Mouse (Mus musculus): ENCODE data around the gene Fah. TPM values are rescaled to one million over a fixed set of nuclear protein-coding genes. Genes with fewer than 3 reads are reported as not detected.

Fah gene
- polyA plus RNA-seq, 1 experiment from 2014 or later, result 12.5 TPM

- H3K4me2 ChIP-seq (replicated peaks; ENCODE audit: low read depth), result no peak overlapping the region
- ATAC-seq (ENCODE audit: low FRiP score, low TSS enrichment) (no peak), DNase-seq (ENCODE audit: low spot score) (no peak)
- H3K36me3 ChIP-seq (ENCODE audit: control insufficient read depth, insufficient read depth, low read length), result no peaks in the 10 kb centered on the region
- no peak overlapping the region for H3K27ac ChIP-seq (replicated peaks)
- 50% methylated on average over 3 of the region's 3 CpGs for WGBS
- no peaks in the 10 kb centered on the region for H3K9me3 ChIP-seq (ENCODE audit: control insufficient read depth, low read length)
- H3K4me3 ChIP-seq (ENCODE audit: low read depth, low read length), result no peak overlapping the region
- no peak overlapping the region for H3K9ac ChIP-seq (ENCODE audit: low read length)
- H3K27me3 ChIP-seq (ENCODE audit: control insufficient read depth, insufficient read depth, low read length), result no peaks in the 10 kb centered on the region
- no peak for TF ChIP-seq CTCF (IDR thresholded peaks at IDR 0.05; ENCODE audit: low read depth)
- no peak for TF ChIP-seq EP300 (optimal IDR thresholded peaks at IDR 0.05)
- H3K4me1 ChIP-seq (replicated peaks; ENCODE audit: control insufficient read depth, insufficient read depth), result no peaks in the 10 kb centered on the region
These were observed 51.2 kb downstream of the Fah start for GRCm38 (mm10) chr7:84555294-84555693.

GRCm38 (mm10) chr7:84551472-84551871 lies 55.0 kb downstream of the Fah start:
- Histone ChIP-seq H3K4me2 (replicated peaks; ENCODE audit: low read depth) (no peak overlapping the region), H3K27me3 (ENCODE audit: control insufficient read depth, insufficient read depth, low read length) (no peaks in the 10 kb centered on the region), H3K36me3 (ENCODE audit: control insufficient read depth, insufficient read depth, low read length) (no peaks in the 10 kb centered on the region), H3K27ac (replicated peaks) (no peak overlapping the region), H3K9ac (ENCODE audit: low read length) (no peak overlapping the region), H3K9me3 (ENCODE audit: control insufficient read depth, low read length) (no peaks in the 10 kb centered on the region), H3K4me3 (ENCODE audit: low read depth, low read length) (no peak overlapping the region), H3K4me1 (replicated peaks; ENCODE audit: control insufficient read depth, insufficient read depth) (no peaks in the 10 kb centered on the region)
- 78% methylated on average over 2 of the region's 2 CpGs for WGBS
- TF ChIP-seq CTCF (IDR thresholded peaks at IDR 0.05; ENCODE audit: low read depth) (no peak), EP300 (optimal IDR thresholded peaks at IDR 0.05) (no peak)
- no peak for ATAC-seq (ENCODE audit: low FRiP score, low TSS enrichment)
- DNase-seq (ENCODE audit: low spot score), result no peak

GRCm38 (mm10) chr7:84546667-84547066 lies 59.9 kb downstream of the Fah start:
- DNase-seq (ENCODE audit: low spot score) (no peak), ATAC-seq (ENCODE audit: low FRiP score, low TSS enrichment) (no peak)
- no peak overlapping the region for H3K4me3 ChIP-seq (ENCODE audit: low read depth, low read length)
- TF ChIP-seq EP300 (optimal IDR thresholded peaks at IDR 0.05) (no peak), CTCF (IDR thresholded peaks at IDR 0.05; ENCODE audit: low read depth) (no peak)
- H3K27ac ChIP-seq (replicated peaks), result no peak overlapping the region
- no peaks in the 10 kb centered on the region for H3K9me3 ChIP-seq (ENCODE audit: control insufficient read depth, low read length)
- WGBS, result 59% methylated on average over 4 of the region's 4 CpGs
- no peaks in the 10 kb centered on the region for H3K4me1 ChIP-seq (replicated peaks; ENCODE audit: control insufficient read depth, insufficient read depth)
- H3K36me3 ChIP-seq (ENCODE audit: control insufficient read depth, insufficient read depth, low read length), result no peaks in the 10 kb centered on the region
- H3K27me3 ChIP-seq (ENCODE audit: control insufficient read depth, insufficient read depth, low read length), result no peaks in the 10 kb centered on the region
- H3K4me2 ChIP-seq (replicated peaks; ENCODE audit: low read depth), result no peak overlapping the region
- no peak overlapping the region for H3K9ac ChIP-seq (ENCODE audit: low read length)

GRCm38 (mm10) chr7:84544946-84545345 lies 61.6 kb downstream of the Fah start:
- Histone ChIP-seq H3K9me3 (ENCODE audit: control insufficient read depth, low read length) (no peaks in the 10 kb centered on the region), H3K27ac (replicated peaks) (no peak overlapping the region), H3K36me3 (ENCODE audit: control insufficient read depth, insufficient read depth, low read length) (no peaks in the 10 kb centered on the region), H3K9ac (ENCODE audit: low read length) (no peak overlapping the region), H3K4me2 (replicated peaks; ENCODE audit: low read depth) (no peak overlapping the region), H3K4me3 (ENCODE audit: low read depth, low read length) (no peak overlapping the region), H3K4me1 (replicated peaks; ENCODE audit: control insufficient read depth, insufficient read depth) (no peaks in the 10 kb centered on the region), H3K27me3 (ENCODE audit: control insufficient read depth, insufficient read depth, low read length) (no peaks in the 10 kb centered on the region)
- 80% methylated on average over 4 of the region's 4 CpGs for WGBS
- ATAC-seq (ENCODE audit: low FRiP score, low TSS enrichment), result no peak
- TF ChIP-seq EP300 (optimal IDR thresholded peaks at IDR 0.05), result no peak
- no peak for TF ChIP-seq CTCF (IDR thresholded peaks at IDR 0.05; ENCODE audit: low read depth)
- DNase-seq (ENCODE audit: low spot score), result no peak

Other genes starting within 250 kb of the Fah start
- gene Arnt2, start 196.5 kb downstream of the Fah start, polyA plus RNA-seq (2015; fragmentation: Nextera tagmentation; extraction: Ambion mirVana), result 0.89 and 0.94 TPM in 2 replicates
- gene Gm2115, start 77.8 kb downstream of the Fah start, polyA plus RNA-seq (2015; fragmentation: Nextera tagmentation; extraction: Ambion mirVana), result 2.3 and 3.0 TPM in 2 replicates
- gene Zfand6, start 83.2 kb upstream of the Fah start, polyA plus RNA-seq (2015; fragmentation: Nextera tagmentation; extraction: Ambion mirVana), result 128 and 138 TPM in 2 replicates
- not detected in 2 replicates for gene Olfr291, start 246.8 kb upstream of the Fah start, polyA plus RNA-seq (2015; fragmentation: Nextera tagmentation; extraction: Ambion mirVana)